Comparison of ENCODE assay signal across 14 mouse cellular contexts in the genomic region with DNA sequence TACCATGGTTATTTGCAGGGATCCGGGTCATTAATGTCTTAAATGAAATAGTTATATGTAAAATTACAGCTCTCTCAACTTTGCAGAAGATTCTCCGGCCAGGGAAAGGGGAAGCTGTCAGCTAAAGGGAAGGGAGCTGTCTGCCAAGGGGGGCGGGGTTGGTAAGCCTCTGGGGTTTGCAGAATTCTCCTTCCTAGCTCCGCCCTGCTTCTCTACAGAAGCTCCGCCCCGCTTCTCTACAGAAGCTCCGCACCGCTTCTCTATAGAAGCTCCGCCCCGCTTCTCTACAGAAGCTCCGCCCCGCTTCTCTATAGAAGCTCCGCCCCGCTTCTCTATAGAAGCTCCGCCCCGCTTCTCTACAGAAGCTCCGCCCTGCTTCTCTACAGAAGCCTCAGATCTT.
DNase-seq lines count a peak whose midpoint lies in the region; ATAC-seq and TF ChIP-seq lines count a peak whose summit lies in the region.
"Had no signal": no experiment of that assay in that cellular context is flagged by ENCODE, and none has a peak within 500 bp of the region (broad histone marks: within the 10 kb centered on the region; RNA-seq: fewer than 3 reads in every experiment).

No protein-coding gene starts in this region.

- no peak for TF ChIP-seq POLR2A in kidney, adult 2 months (IDR thresholded peaks at IDR 0.05; ENCODE audit: low read depth, low read length)
- no peak for TF ChIP-seq POLR2A in MEL (IDR thresholded peaks at IDR 0.05; ENCODE audit: control insufficient read depth in 1 of 2, insufficient read depth in 1 of 2, low read depth in 1 of 2, low read length in 2 of 2, poor library complexity in 1 of 2)

- no peaks in the 10 kb centered on the region for H3K79me2 ChIP-seq in MEL (ENCODE audit: control insufficient read depth, insufficient read depth, low read length, poor library complexity)

- H3K27me3 ChIP-seq in kidney, postnatal 0 days (ENCODE audit: insufficient read depth, low read length), result no peaks in the 10 kb centered on the region
- H3K27me3 ChIP-seq in kidney, adult 2 months (replicated peaks; ENCODE audit: control insufficient read depth, insufficient read depth, low read length), result no peaks in the 10 kb centered on the region
- no peaks in the 10 kb centered on the region for H3K27me3 ChIP-seq in MEL (ENCODE audit: control insufficient read depth in 1 of 2, insufficient read depth in 2 of 2, low read length in 2 of 2)
- H3K27me3 ChIP-seq in neural tube, embryonic 15.5 days (replicated peaks), result no peaks in the 10 kb centered on the region
- H3K27me3 ChIP-seq: CH12.LX; heart, embryonic 13.5 days had no signal

- WGBS in kidney, postnatal 0 days, result 78% methylated on average over 17 of the region's 17 CpGs
- 80% methylated on average over 17 of the region's 17 CpGs for WGBS in kidney, adult 2 months
- WGBS in neural tube, embryonic 15.5 days, result 66% methylated on average over 17 of the region's 17 CpGs

- H3K4me1 ChIP-seq in kidney, postnatal 0 days (replicated peaks; ENCODE audit: insufficient read depth, low read length), result no peaks in the 10 kb centered on the region
- no peaks in the 10 kb centered on the region for H3K4me1 ChIP-seq in kidney, adult 2 months (ENCODE audit: control insufficient read depth, insufficient read depth, low read length)
- H3K4me1 ChIP-seq in MEL (ENCODE audit: control insufficient read depth in 1 of 2, insufficient read depth in 2 of 2, low read length in 2 of 2), result no peaks in the 10 kb centered on the region
- 0 out of 2 replicates have a peak, but pooled peaks cover 2% of the 10 kb centered on the region for H3K4me1 ChIP-seq in neural tube, embryonic 15.5 days
- H3K4me1 ChIP-seq: heart, embryonic 13.5 days had no signal

- no peak for TF ChIP-seq CTCF in kidney, postnatal 0 days (IDR thresholded peaks at IDR 0.05; ENCODE audit: low read depth)
- no peak for TF ChIP-seq CTCF in kidney, adult 2 months (conservative IDR thresholded peaks at IDR 0.05; ENCODE audit: insufficient read depth, insufficient read length, low read depth, low read length)
- no peak for TF ChIP-seq CTCF in MEL (IDR thresholded peaks at IDR 0.05 in 2 of 3, conservative IDR thresholded peaks at IDR 0.05 in 1 of 3; ENCODE audit: control insufficient read depth in 1 of 3, insufficient read depth in 1 of 3, low read depth in 2 of 3, low read length in 3 of 3, poor library complexity in 1 of 3, severe bottlenecking in 1 of 3)

- no peak overlapping the region for H3K27ac ChIP-seq in kidney, postnatal 0 days
- no peak overlapping the region for H3K27ac ChIP-seq in kidney, adult 2 months (ENCODE audit: insufficient read depth, low read depth, low read length)
- no peak overlapping the region for H3K27ac ChIP-seq in MEL (ENCODE audit: control insufficient read depth, low read depth, low read length)
- no peak overlapping the region for H3K27ac ChIP-seq in neural tube, embryonic 15.5 days (replicated peaks)
- H3K27ac ChIP-seq: gastrocnemius, adult 2 months; heart, embryonic 13.5 days; left cerebral cortex, adult 2 months had no signal

- no peak overlapping the region for H3K4me2 ChIP-seq in kidney, postnatal 0 days (ENCODE audit: low read length)
- H3K4me2 ChIP-seq in neural tube, embryonic 15.5 days, result no peak overlapping the region
- H3K4me2 ChIP-seq: heart, embryonic 13.5 days had no signal

- TF ChIP-seq EP300 in MEL (IDR thresholded peaks at IDR 0.05; ENCODE audit: low read depth in 1 of 2, low read length in 2 of 2), result no peak

- H3K9me3 ChIP-seq in kidney, postnatal 0 days (replicated peaks; ENCODE audit: low read length), result no peaks in the 10 kb centered on the region
- no peaks in the 10 kb centered on the region for H3K9me3 ChIP-seq in MEL (replicated peaks; ENCODE audit: insufficient read depth, low read length)
- no peaks in the 10 kb centered on the region for H3K9me3 ChIP-seq in neural tube, embryonic 15.5 days (replicated peaks)
- H3K9me3 ChIP-seq: heart, embryonic 13.5 days had no signal

- H3K9ac ChIP-seq in kidney, postnatal 0 days (ENCODE audit: low read depth, low read length), result no peak overlapping the region
- H3K9ac ChIP-seq in MEL (ENCODE audit: control insufficient read depth, low read depth, low read length, poor library complexity, severe bottlenecking), result no peak overlapping the region
- no peak overlapping the region for H3K9ac ChIP-seq in neural tube, embryonic 15.5 days (replicated peaks)
- H3K9ac ChIP-seq: heart, embryonic 13.5 days had no signal

- no peak for ATAC-seq in kidney, postnatal 0 days (replicated peaks; ENCODE audit: low FRiP score, low read depth)
- peak; percentile 94 for ATAC-seq in granulocyte monocyte progenitor cell, adult 5-6 weeks (replicated peaks; ENCODE audit: poor library complexity, severe bottlenecking)
- ATAC-seq in neural tube, embryonic 15.5 days (ENCODE audit: low FRiP score), result no peak
- ATAC-seq: hindbrain, embryonic 16.5 days had no signal

- no peak for TF ChIP-seq RAD21 in MEL (IDR thresholded peaks at IDR 0.05; ENCODE audit: low read depth, low read length)

- intact Hi-C loops in left cerebral cortex, postnatal 25 days (cut with DNase I), result no loop called here

- H3K4me3 ChIP-seq in kidney, postnatal 0 days (replicated peaks; ENCODE audit: low read depth, low read length), result no peak overlapping the region
- no peak overlapping the region for H3K4me3 ChIP-seq in kidney, adult 2 months (ENCODE audit: insufficient read depth, low read depth, low read length)
- no peak overlapping the region for H3K4me3 ChIP-seq in MEL (ENCODE audit: control insufficient read depth in 1 of 2, insufficient read depth in 1 of 2, low read depth in 2 of 2, low read length in 2 of 2)
- H3K4me3 ChIP-seq in neural tube, embryonic 15.5 days (replicated peaks), result no peak overlapping the region
- H3K4me3 ChIP-seq: gastrocnemius, adult 2 months; heart, embryonic 13.5 days; left cerebral cortex, adult 2 months had no signal

- peak; percentile 15 for DNase-seq in kidney, postnatal 0 days (ENCODE audit: low spot score)
- DNase-seq in kidney, adult 2 months, result no peak
- peak; percentile 6 for DNase-seq in MEL (ENCODE audit: low read depth, low spot score)
- DNase-seq in monocyte, adult 2 months (ENCODE audit: low read depth in 1 of 2, low spot score in 2 of 2), result peak; percentile 20 to 33
- no peak for DNase-seq in left cerebral cortex, postnatal 25 days (ENCODE audit: low spot score in 2 of 2)
- no peak for DNase-seq in kidney, postnatal 36 days
- DNase-seq: cerebellum, postnatal 36 days; gastrocnemius, adult 2 months had no signal

- H3K36me3 ChIP-seq in kidney, postnatal 0 days (ENCODE audit: insufficient read depth, low read length), result no peaks in the 10 kb centered on the region
- no peaks in the 10 kb centered on the region for H3K36me3 ChIP-seq in kidney, adult 2 months (ENCODE audit: control insufficient read depth, insufficient read depth, low read length)
- H3K36me3 ChIP-seq in MEL (ENCODE audit: control insufficient read depth in 1 of 2, insufficient read depth in 2 of 2, low read length in 2 of 2), result no peaks in the 10 kb centered on the region
- no peaks in the 10 kb centered on the region for H3K36me3 ChIP-seq in neural tube, embryonic 15.5 days
- H3K36me3 ChIP-seq: heart, embryonic 13.5 days had no signal

TF ChIP-seq in MEL, 35 proteins besides CTCF, POLR2A, EP300 and RAD21:
- no peak for TF ChIP-seq GATA1 (IDR thresholded peaks at IDR 0.05; ENCODE audit: low read depth, low read length)
- no peak for TF ChIP-seq ZKSCAN1 (IDR thresholded peaks at IDR 0.05; ENCODE audit: low read depth, low read length)
- TF ChIP-seq JUND (IDR thresholded peaks at IDR 0.05; ENCODE audit: low read depth, low read length), result no peak
- no peak for TF ChIP-seq POLR2AphosphoS2 (IDR thresholded peaks at IDR 0.05; ENCODE audit: low read length)
- TF ChIP-seq BHLHE40 (IDR thresholded peaks at IDR 0.05; ENCODE audit: borderline replicate concordance, low read depth, low read length), result no peak
- no peak for TF ChIP-seq TCF12 (IDR thresholded peaks at IDR 0.05; ENCODE audit: low read depth, low read length)
- TF ChIP-seq MAFK (IDR thresholded peaks at IDR 0.05; ENCODE audit: borderline replicate concordance, low read depth, low read length), result no peak
- TF ChIP-seq MXI1 (IDR thresholded peaks at IDR 0.05; ENCODE audit: low read depth, low read length), result no peak
- no peak for TF ChIP-seq HCFC1 (IDR thresholded peaks at IDR 0.05; ENCODE audit: low read depth, low read length)
- no peak for TF ChIP-seq ZC3H11A (IDR thresholded peaks at IDR 0.05; ENCODE audit: low read depth, low read length)
- TF ChIP-seq GABPA (IDR thresholded peaks at IDR 0.05; ENCODE audit: low read depth, low read length), result no peak
- no peak for TF ChIP-seq TBP (IDR thresholded peaks at IDR 0.05; ENCODE audit: low read depth, low read length)
- TF ChIP-seq MYB (IDR thresholded peaks at IDR 0.05; ENCODE audit: low read depth, low read length), result no peak
- TF ChIP-seq USF2 (IDR thresholded peaks at IDR 0.05; ENCODE audit: borderline replicate concordance in 1 of 2, insufficient read depth in 1 of 2, low read depth in 1 of 2, low read length in 2 of 2), result no peak
- no peak for TF ChIP-seq ZMIZ1 (IDR thresholded peaks at IDR 0.05; ENCODE audit: low read depth, low read length)
- no peak for TF ChIP-seq MEF2A (IDR thresholded peaks at IDR 0.05; ENCODE audit: extremely low read depth, insufficient replicate concordance, low read depth, low read length, poor library complexity, severe bottlenecking)
- TF ChIP-seq NRF1 (IDR thresholded peaks at IDR 0.05; ENCODE audit: insufficient read depth, low read depth, low read length, poor library complexity, severe bottlenecking), result no peak
- no peak for TF ChIP-seq CHD1 (IDR thresholded peaks at IDR 0.05; ENCODE audit: low read depth, low read length)

Comparison
In these comparisons a context has a peak if more than half of its experiments do, and no peak if none do; other contexts are left out.
1. DNase-seq: peak in kidney, postnatal 0 days (single experiment), MEL (single experiment) and monocyte, adult 2 months (2 of 2); none in kidney, adult 2 months (single experiment), left cerebral cortex, postnatal 25 days (0 of 2) and kidney, postnatal 36 days (0 of 2).